Mouse (Mus musculus) heart, embryonic 11.5 days (tissue): Measurements from ENCODE around the gene Eif2ak4. TPM values are rescaled to one million over a fixed set of nuclear protein-coding genes. Genes with fewer than 3 reads are reported as not detected.

Experiments
- polyA plus RNA-seq: library from polyadenylated mRNA; unstranded; fragments of >200 nt; fragmentation: Nextera tagmentation; extraction: Ambion mirVana; gene quantifications from 2 replicates; pipeline ENCODE4 v1.2.1, GENCODE M21; 2014

Eif2ak4 gene
- polyA plus RNA-seq, 1 experiment from 2014 or later: 9.0 TPM

Other genes starting within 250 kb of the Eif2ak4 start
- gene Fsip1, start 131.7 kb upstream of the Eif2ak4 start, polyA plus RNA-seq: 0.14 and 0.34 TPM in 2 replicates
- gene Gpr176, start 15.2 kb upstream of the Eif2ak4 start, polyA plus RNA-seq: 0.06 TPM in 1 of 2 replicates, not detected in the other
- 202 and 204 TPM in 2 replicates for gene Srp14, start 91.1 kb downstream of the Eif2ak4 start, polyA plus RNA-seq
- gene Bmf, start 161.1 kb downstream of the Eif2ak4 start, polyA plus RNA-seq: 2.6 and 3.7 TPM in 2 replicates
- gene Bub1b, start 209.6 kb downstream of the Eif2ak4 start, polyA plus RNA-seq: 67.3 and 83.3 TPM in 2 replicates